Mouse (Mus musculus) hindbrain, embryonic 16.5 days (tissue): ENCODE results near the gene Bcor. TPM values are rescaled to one million over a fixed set of nuclear protein-coding genes. Genes with fewer than 3 reads are reported as not detected.

Source experiments
- ATAC-seq: fragments of 200-750 bp; cut with Nextera tagmentation; 2 replicates; pipeline ENCODE4 v1.8.0; 2017; ENCODE audit warnings: moderate TSS enrichment, moderate library complexity
- H3K27ac ChIP-seq: fragments of 300-500 bp; sonication (generic); 2 replicates; pipeline ENCODE4 v1.5.1; 2014; ENCODE audit warnings: low read depth, mild to moderate bottlenecking, control low read depth, low read length, moderate library complexity
- H3K27me3 ChIP-seq: fragments of 300-500 bp; sonication (generic); replicated peaks from 2 replicates; pipeline ENCODE4 v1.6.1; 2014; ENCODE audit warnings: low read length; ENCODE audit not compliant: control insufficient read depth, insufficient read depth
- H3K36me3 ChIP-seq: fragments of 300-500 bp; sonication (generic); 2 replicates; pipeline ENCODE4 v1.6.1; 2014; ENCODE audit warnings: mild to moderate bottlenecking, low read length, moderate library complexity, mixed read lengths; ENCODE audit not compliant: control insufficient read depth, insufficient read depth
- H3K4me1 ChIP-seq: fragments of 300-500 bp; sonication (generic); 2 replicates; pipeline ENCODE4 v1.6.1; 2014; ENCODE audit warnings: low read depth, low read length; ENCODE audit not compliant: control insufficient read depth, insufficient read depth
- H3K4me2 ChIP-seq: fragments of 300-500 bp; sonication (generic); 2 replicates; pipeline ENCODE4 v1.6.1; 2014; ENCODE audit warnings: mild to moderate bottlenecking, low read length, control low read depth, moderate library complexity
- H3K4me3 ChIP-seq: fragments of 300-500 bp; sonication (generic); 2 replicates; pipeline ENCODE4 v1.5.1; 2014; ENCODE audit warnings: mild to moderate bottlenecking, low read length, control low read depth, moderate library complexity
- H3K9ac ChIP-seq: fragments of 300-500 bp; sonication (generic); 2 replicates; pipeline ENCODE4 v1.6.1; 2014; ENCODE audit warnings: low read depth, mild to moderate bottlenecking, control low read depth, low read length, moderate library complexity
- H3K9me3 ChIP-seq: fragments of 300-500 bp; sonication (generic); 2 replicates; pipeline ENCODE4 v1.6.1; 2014; ENCODE audit warnings: mild to moderate bottlenecking, low read length, moderate library complexity; ENCODE audit not compliant: control insufficient read depth
- WGBS: fragments of 180-500 bp; shearing (Covaris S2); extraction: QIAGEN DNeasy Blood & Tissue Kit; methylation state at CpG from one replicate; pipeline ENCODE4 v1.1.7; 2014; 5-methylcytosine and 5-hydroxymethylcytosine counted together
- polyA plus RNA-seq: library from polyadenylated mRNA; unstranded; fragments of >200 nt; fragmentation: Nextera tagmentation; extraction: Ambion mirVana; gene quantifications from 2 replicates; pipeline ENCODE4 v1.2.1, GENCODE M21; 2015

Bcor gene
- polyA plus RNA-seq, 1 experiment from 2014 or later, result 11.2 TPM

DNA sequence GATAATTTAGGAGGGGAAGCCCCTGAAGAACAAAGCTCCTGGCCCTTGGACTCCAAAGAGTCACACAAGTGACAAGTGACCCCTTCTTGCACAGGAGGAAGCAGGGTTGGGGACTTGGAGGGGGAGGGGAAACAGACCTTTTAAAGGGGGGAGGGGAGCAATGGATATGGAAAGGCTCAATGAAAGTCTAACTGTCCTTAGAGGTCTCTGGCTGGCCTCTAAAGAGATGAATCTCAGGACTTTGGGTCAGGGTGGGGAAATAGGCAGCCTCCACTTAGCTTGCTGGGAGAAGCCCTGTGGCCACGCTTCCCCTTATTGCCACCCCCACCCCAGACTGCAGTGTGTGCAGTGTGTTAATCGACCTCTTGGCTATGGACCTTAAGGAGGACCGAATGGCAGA, 158.2 kb downstream of the Bcor start:
- H3K4me1 ChIP-seq, result peaks cover 23% of the 10 kb centered on the region

DNA sequence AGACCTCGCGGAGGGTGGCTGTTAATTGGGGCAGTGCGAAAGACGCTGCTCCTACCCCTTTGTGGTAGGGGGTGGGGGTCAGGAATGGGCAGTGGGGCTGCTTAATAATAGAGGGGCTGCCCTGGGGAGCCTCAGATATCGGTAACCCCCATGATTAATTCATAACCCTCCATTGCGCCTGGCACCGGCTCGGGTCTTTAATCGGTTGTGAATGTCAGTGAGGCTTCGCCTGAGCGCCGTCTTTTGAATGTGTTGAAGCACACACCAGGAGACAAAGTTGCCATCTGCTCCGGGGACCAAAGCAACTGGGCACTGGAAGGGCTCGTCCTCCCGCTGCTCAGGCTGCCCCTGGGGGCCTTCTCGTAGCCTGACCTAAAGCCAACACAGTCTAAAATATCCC, 158.8 kb downstream of the Bcor start:
- peaks cover 10% of the 10 kb centered on the region for H3K27me3 ChIP-seq
- no peak overlapping the region for H3K27ac ChIP-seq
- peaks cover 22% of the 10 kb centered on the region for H3K4me1 ChIP-seq
- WGBS, result 12% methylated on average over 16 of the region's 16 CpGs
- no peak overlapping the region for H3K9ac ChIP-seq
- H3K9me3 ChIP-seq, result no peaks in the 10 kb centered on the region
- no peak for ATAC-seq
- no peaks in the 10 kb centered on the region for H3K36me3 ChIP-seq
- H3K4me2 ChIP-seq, result no peak overlapping the region
- no peak overlapping the region for H3K4me3 ChIP-seq

More for the DNA sequence above, 158.2 kb downstream of the Bcor start:
- peaks cover 10% of the 10 kb centered on the region for H3K27me3 ChIP-seq
- no peak overlapping the region for H3K4me3 ChIP-seq
- H3K36me3 ChIP-seq, result no peaks in the 10 kb centered on the region
- ATAC-seq, result no peak
- H3K4me2 ChIP-seq, result no peak overlapping the region
- H3K9me3 ChIP-seq, result no peaks in the 10 kb centered on the region
- H3K9ac ChIP-seq, result no peak overlapping the region
- 0% methylated on average over 3 of the region's 3 CpGs for WGBS
- no peak overlapping the region for H3K27ac ChIP-seq

DNA sequence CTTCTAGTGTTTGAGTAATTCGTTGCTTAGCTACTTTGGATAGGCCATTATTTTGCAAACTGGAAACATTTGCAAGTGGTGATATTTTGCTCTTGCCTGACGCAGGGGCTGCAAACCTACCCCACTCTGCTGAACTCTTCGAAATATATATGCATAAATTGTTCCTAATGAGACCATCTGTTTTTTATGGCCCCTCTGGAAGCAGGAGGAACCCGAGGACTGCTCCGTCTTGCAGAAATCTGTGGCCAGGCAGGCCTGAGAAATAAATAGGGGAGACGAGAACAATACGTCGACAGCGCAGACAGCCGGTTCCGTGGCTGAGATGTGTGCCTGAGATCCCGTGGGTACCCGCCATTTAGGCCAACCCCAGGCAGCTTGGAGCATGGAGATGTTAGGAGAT, 159.5 kb downstream of the Bcor start:
- peaks cover 6% of the 10 kb centered on the region; the same call in 1 of the 2 replicates for H3K27me3 ChIP-seq
- no peak overlapping the region for H3K9ac ChIP-seq
- ATAC-seq, result no peak
- peaks cover 15% of the 10 kb centered on the region for H3K4me1 ChIP-seq
- H3K4me3 ChIP-seq, result no peak overlapping the region
- no peaks in the 10 kb centered on the region for H3K9me3 ChIP-seq
- H3K4me2 ChIP-seq, result no peak overlapping the region
- no peak overlapping the region for H3K27ac ChIP-seq
- WGBS, result 11% methylated on average over 13 of the region's 13 CpGs
- H3K36me3 ChIP-seq, result no peaks in the 10 kb centered on the region

DNA sequence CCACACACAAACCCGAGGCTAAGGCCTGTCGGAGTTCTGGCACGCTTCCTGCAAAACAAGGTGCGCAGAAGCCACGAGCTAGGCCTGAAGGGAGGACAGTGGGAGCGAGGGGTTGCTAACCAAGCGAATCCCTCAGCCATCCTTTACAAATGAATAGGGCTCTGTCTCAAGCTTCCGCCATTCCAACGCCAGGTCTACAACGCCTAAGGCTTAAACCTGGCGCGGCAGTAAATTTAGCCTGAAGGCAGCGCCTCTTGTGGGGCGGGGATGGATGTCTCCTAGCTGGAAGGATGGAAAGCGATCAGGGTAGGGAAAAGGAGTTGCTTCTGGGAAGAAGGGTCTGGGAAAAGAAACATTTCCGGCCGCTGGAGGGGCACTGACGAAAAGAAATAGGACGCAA, 160.2 kb downstream of the Bcor start:
- Histone ChIP-seq H3K9ac (no peak overlapping the region), H3K27ac (no peak overlapping the region), H3K4me2 (no peak overlapping the region), H3K4me1 (peaks cover 11% of the 10 kb centered on the region), H3K9me3 (no peaks in the 10 kb centered on the region), H3K4me3 (no peak overlapping the region), H3K36me3 (no peaks in the 10 kb centered on the region), H3K27me3 (peaks cover 4% of the 10 kb centered on the region; the same call in 1 of the 2 replicates)
- WGBS, result 16% methylated on average over 19 of the region's 19 CpGs
- ATAC-seq, result no peak

DNA sequence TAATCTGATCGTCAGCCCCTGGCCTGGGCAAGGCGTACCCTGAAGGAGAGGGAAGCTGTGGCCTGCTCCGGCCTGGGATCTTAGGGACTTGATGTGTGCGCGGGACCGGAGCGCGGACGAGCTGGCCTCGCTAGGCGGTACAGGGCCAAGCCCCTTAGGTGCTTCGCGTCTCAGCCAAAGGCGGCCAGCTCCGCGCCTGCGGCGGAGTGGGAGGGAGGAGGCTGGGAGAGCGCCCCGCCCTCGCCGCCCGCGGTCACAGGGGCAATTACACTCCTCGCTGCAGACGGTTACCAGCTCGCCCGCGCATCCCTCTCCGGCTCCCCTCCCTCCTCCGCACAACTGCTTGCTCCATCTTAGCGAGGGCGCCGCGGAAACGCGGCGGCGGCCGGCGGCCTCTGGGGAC, 161.2 kb downstream of the Bcor start:
- peaks cover 4% of the 10 kb centered on the region; the same call in 1 of the 2 replicates for H3K27me3 ChIP-seq
- peak overlapping the region; percentile 62 for H3K9ac ChIP-seq
- peak; percentile 80 for ATAC-seq
- no peak overlapping the region for H3K27ac ChIP-seq
- no peaks in the 10 kb centered on the region for H3K9me3 ChIP-seq
- H3K36me3 ChIP-seq, result no peaks in the 10 kb centered on the region
- H3K4me3 ChIP-seq, result peak overlapping the region; percentile 38
- H3K4me1 ChIP-seq, result peaks cover 8% of the 10 kb centered on the region
- under 1% methylated on average over 26 of the region's 41 CpGs for WGBS
- H3K4me2 ChIP-seq, result peak overlapping the region; percentile 70

DNA sequence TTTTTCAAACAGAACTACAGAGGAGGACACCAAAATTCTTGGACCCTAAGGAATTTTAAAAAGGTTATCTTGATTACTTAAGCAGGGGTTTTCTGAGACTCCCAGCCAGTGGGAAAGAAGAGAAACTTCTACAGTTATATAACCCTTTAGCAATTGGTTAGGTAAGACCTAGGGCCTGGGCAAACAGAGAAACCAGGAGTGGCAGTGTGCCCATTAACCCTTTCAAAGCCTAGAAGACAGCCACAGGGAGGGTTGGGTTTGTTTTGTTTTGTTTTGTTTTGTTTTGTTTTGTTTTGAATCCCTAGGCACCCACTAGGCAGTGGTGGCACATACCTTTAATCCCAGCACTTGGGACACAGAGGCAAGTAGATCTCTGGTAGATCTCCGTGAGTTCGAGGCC, 163.3 kb downstream of the Bcor start:
- H3K27ac ChIP-seq, result no peak overlapping the region
- H3K4me1 ChIP-seq, result peaks cover 6% of the 10 kb centered on the region
- no peaks in the 10 kb centered on the region for H3K36me3 ChIP-seq
- ATAC-seq, result no peak
- no peak overlapping the region for H3K4me3 ChIP-seq
- WGBS, result 100% methylated on average over 2 of the region's 2 CpGs
- H3K4me2 ChIP-seq, result no peak overlapping the region
- no peak overlapping the region for H3K9ac ChIP-seq
- H3K9me3 ChIP-seq, result no peaks in the 10 kb centered on the region
- H3K27me3 ChIP-seq, result peaks cover 4% of the 10 kb centered on the region; the same call in 1 of the 2 replicates

DNA sequence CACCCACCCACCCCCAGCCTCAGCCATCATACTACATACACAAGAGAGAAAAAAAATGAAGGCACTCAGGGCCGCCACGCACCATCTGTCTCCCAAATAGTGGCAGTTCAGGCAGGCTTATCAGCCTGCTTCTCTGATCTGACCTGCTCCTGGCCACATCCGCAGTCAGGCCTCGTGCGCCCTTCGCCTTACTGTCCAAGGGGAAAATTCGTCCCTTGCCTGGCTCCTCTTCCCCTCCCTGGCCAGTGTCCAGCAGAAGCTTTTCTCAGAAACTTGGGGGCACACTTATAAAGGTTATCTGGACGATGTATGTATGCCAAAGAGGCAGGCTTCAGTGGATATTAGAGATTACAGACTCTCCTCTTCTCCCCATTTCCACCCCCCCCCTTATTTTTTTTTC, 163.7 kb downstream of the Bcor start:
- Histone ChIP-seq H3K4me1 (peaks cover 6% of the 10 kb centered on the region), H3K4me2 (no peak overlapping the region), H3K9me3 (no peaks in the 10 kb centered on the region), H3K4me3 (no peak overlapping the region), H3K36me3 (no peaks in the 10 kb centered on the region), H3K27me3 (peaks cover 4% of the 10 kb centered on the region; the same call in 1 of the 2 replicates), H3K9ac (no peak overlapping the region), H3K27ac (no peak overlapping the region)
- ATAC-seq, result no peak
- 71% methylated on average over 8 of the region's 8 CpGs for WGBS

DNA sequence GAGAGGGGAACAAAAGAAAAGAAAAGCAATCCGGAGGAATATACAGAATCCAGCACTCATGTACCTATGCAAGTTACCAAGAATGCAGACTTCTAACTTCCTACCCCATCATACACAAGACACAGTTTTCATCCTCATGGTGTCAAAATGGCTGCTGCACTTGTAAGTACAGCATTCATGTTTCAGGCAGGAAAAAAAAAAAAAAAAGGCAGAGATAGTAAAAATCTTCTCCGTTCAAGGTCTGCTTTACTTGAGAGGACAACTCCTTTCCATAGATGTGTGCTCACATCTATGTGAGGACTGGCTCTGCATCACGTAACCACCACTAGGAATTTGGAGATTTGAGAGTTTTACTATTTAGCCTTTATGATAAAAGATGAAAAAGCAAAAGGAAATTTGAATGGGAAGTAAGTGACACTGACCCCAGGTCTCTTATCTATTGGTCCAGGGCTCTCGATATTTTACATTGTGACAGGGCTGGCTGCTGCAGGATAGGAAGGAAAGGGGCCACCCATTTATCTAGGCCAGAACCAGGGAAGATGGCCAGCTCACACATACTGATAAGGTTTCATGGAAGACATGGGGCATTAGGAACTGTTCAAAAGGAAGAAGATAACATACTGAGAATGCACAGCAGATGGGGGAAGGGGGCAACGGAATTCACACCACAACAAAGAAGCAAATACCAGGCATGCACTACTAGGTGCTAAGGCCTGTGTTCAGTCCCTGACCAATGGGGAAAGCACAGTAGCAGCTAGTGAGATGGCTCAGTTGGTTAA, 166.3 kb downstream of the Bcor start:
- no peak overlapping the region for H3K4me2 ChIP-seq
- no peak for ATAC-seq
- peaks cover 4% of the 10 kb centered on the region for H3K4me1 ChIP-seq
- no peaks in the 10 kb centered on the region for H3K9me3 ChIP-seq
- H3K9ac ChIP-seq, result no peak overlapping the region
- no peak overlapping the region for H3K27ac ChIP-seq
- WGBS, result 88% methylated on average over 5 of the region's 5 CpGs
- no peaks in the 10 kb centered on the region for H3K36me3 ChIP-seq
- peaks cover 4% of the 10 kb centered on the region; the same call in 1 of the 2 replicates for H3K27me3 ChIP-seq
- H3K4me3 ChIP-seq, result no peak overlapping the region

DNA sequence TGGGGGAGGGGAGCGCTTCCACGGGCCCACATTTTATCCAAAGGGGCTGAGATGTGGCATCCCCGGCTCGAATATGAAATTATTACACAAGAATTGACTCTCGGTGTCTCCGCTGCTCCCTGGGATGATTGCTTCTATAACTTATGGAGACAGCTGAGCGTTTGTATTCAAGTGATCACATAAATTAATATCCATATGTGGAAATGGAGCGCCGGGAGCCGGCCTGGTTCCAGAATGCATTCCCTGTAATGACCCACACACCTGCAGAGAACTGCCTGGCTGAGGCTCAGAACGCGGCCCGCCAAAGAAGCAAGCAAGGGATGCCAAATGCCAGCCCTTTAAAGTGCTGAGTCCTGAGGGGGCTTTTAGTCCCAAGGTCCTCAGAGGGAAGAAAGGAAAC, 170.7 kb downstream of the Bcor start:
- no peak for ATAC-seq

More for the DNA sequence above, 170.7 kb downstream of the Bcor start:
- 64% methylated on average over 13 of the region's 13 CpGs for WGBS
- no peak overlapping the region for H3K27ac ChIP-seq
- H3K9ac ChIP-seq, result no peak overlapping the region
- no peaks in the 10 kb centered on the region for H3K9me3 ChIP-seq
- no peak overlapping the region for H3K4me3 ChIP-seq
- 0 out of 2 replicates have a peak, but pooled peaks cover 2% of the 10 kb centered on the region for H3K27me3 ChIP-seq
- no peaks in the 10 kb centered on the region for H3K4me1 ChIP-seq
- H3K4me2 ChIP-seq, result no peak overlapping the region
- no peaks in the 10 kb centered on the region for H3K36me3 ChIP-seq
